Mouse (Mus musculus) C2C12 (cell line): ENCODE results near the gene Jmy.

Experiments
- CTCF ChIP-seq: IDR thresholded peaks from one replicate; pipeline ENCODE4 v1.5.1; 2011; ENCODE audit not compliant: control insufficient read depth, insufficient read depth, insufficient read length
- FOSL1 ChIP-seq: IDR thresholded peaks from one replicate; pipeline ENCODE4 v1.8.0; 2011; ENCODE audit warnings: mild to moderate bottlenecking, low read length; ENCODE audit not compliant: poor library complexity, insufficient read depth, severe bottlenecking

GRCm38 (mm10) chr13:93399710-93400216, 99.8 kb downstream of the Jmy start:
- TF ChIP-seq CTCF: no peak
- no peak for TF ChIP-seq FOSL1
